Mouse (Mus musculus) lung, postnatal 0 days (tissue): ENCODE data around the gene Zeb2.

ENCODE experiments used
- CTCF ChIP-seq: IDR thresholded peaks from 2 replicates; pipeline ENCODE4 v1.5.1; 2016; ENCODE audit warnings: antibody characterized with exemption, mild to moderate bottlenecking
- EP300 ChIP-seq: IDR thresholded peaks from 2 replicates; pipeline ENCODE4 v1.6.1; 2016; ENCODE audit warnings: antibody characterized with exemption, mild to moderate bottlenecking, control low read depth

DNA sequence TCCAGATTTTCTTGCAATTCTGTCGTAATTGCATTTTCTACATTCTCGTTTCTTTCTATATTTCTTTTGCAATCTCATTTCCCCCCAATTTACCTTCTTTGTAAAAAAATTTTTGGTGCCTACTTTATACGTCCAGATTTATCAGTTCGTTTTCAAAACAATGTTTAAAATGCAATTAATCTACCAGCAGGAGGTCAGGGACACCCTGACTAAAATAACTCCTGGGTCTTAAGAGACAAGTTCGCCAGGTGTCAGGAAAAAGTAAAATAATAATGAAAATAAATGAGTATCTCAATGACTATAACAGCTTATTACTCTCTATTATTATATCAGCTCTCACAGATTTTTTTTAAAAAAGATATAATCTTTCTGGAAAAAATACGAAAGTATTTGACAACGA lies 397 bp upstream of the Zeb2 start:
- TF ChIP-seq CTCF (no peak), EP300 (no peak)
